Mouse (Mus musculus) cerebral cortex, adult 2 months (tissue): ENCODE measurements around the gene Gm44973.

Experiments
- WGBS: fragments of 180-500 bp; shearing (Covaris S2); methylation state at CpG from one replicate; pipeline ENCODE4 v1.1.7; 2018; 5-methylcytosine and 5-hydroxymethylcytosine counted together

Gene Gm44973

GRCm38 (mm10) chr7:5016920-5017319 lies 1.6 kb downstream of the Gm44973 start:
- 99% methylated on average over 2 of the region's 2 CpGs for WGBS

GRCm38 (mm10) chr7:5017352-5017751 lies 2.1 kb downstream of the Gm44973 start:
- 94% methylated on average over 16 of the region's 16 CpGs for WGBS

- WGBS = 97% methylated on average over 21 of the region's 21 CpGs
Measured at GRCm38 (mm10) chr7:5017931-5018330, 2.6 kb downstream of the Gm44973 start.

- WGBS = 17% methylated on average over 8 of the region's 8 CpGs
Measured at GRCm38 (mm10) chr7:5019576-5019975, 4.3 kb downstream of the Gm44973 start.

GRCm38 (mm10) chr7:5020000-5020681 lies 4.8 kb downstream of the Gm44973 start, which contains the start of the genes Zfp865 and Ccdc106:
Gene Zfp865, plus strand, starts transcription at chr7:5020376.
Gene Ccdc106, plus strand, starts transcription at chr7:5020553.
- WGBS = under 1% methylated on average over 49 of the region's 49 CpGs

- WGBS = 0% methylated on average over 15 of the region's 15 CpGs
Measured at GRCm38 (mm10) chr7:5020685-5021084, 5.4 kb downstream of the Gm44973 start.

- 41% methylated on average over 5 of the region's 5 CpGs for WGBS
Measured at GRCm38 (mm10) chr7:5021197-5021596, 5.9 kb downstream of the Gm44973 start.

- 96% methylated on average over 22 of the region's 22 CpGs for WGBS
Measured at GRCm38 (mm10) chr7:5029543-5029942, 14.2 kb downstream of the Gm44973 start.

- 95% methylated on average over 21 of the region's 21 CpGs for WGBS
Measured at GRCm38 (mm10) chr7:5029946-5030345, 14.7 kb downstream of the Gm44973 start.

- WGBS = 90% methylated on average over 63 of the region's 63 CpGs
Measured at GRCm38 (mm10) chr7:5030554-5031275, 15.4 kb downstream of the Gm44973 start.

- WGBS = 84% methylated on average over 46 of the region's 46 CpGs
Measured at GRCm38 (mm10) chr7:5031496-5031895, 16.2 kb downstream of the Gm44973 start.

- WGBS = 86% methylated on average over 3 of the region's 3 CpGs
Measured at GRCm38 (mm10) chr7:5033818-5034217, 18.5 kb downstream of the Gm44973 start, which contains the start of gene 4632433K11Rik. Gene 4632433K11Rik, plus strand, starts transcription at chr7:5034118.

GRCm38 (mm10) chr7:5035628-5036027 lies 20.3 kb downstream of the Gm44973 start:
- WGBS = 98% methylated on average over 17 of the region's 17 CpGs

GRCm38 (mm10) chr7:5036136-5036535 lies 20.8 kb downstream of the Gm44973 start:
- 93% methylated on average over 9 of the region's 9 CpGs for WGBS

- 91% methylated on average over 7 of the region's 7 CpGs for WGBS
Measured at GRCm38 (mm10) chr7:5037026-5037425, 21.7 kb downstream of the Gm44973 start.

- WGBS = 67% methylated on average over 8 of the region's 8 CpGs
Measured at GRCm38 (mm10) chr7:5037467-5037866, 22.2 kb downstream of the Gm44973 start.

- WGBS = under 1% methylated on average over 48 of the region's 48 CpGs
Measured at GRCm38 (mm10) chr7:5038109-5038732, 22.9 kb downstream of the Gm44973 start, which contains the start of gene Zfp784. Gene Zfp784, minus strand, starts transcription at chr7:5038446.

GRCm38 (mm10) chr7:5038940-5039339 lies 23.6 kb downstream of the Gm44973 start:
- 22% methylated on average over 5 of the region's 5 CpGs for WGBS

GRCm38 (mm10) chr7:5044981-5045380 lies 29.7 kb downstream of the Gm44973 start:
- 75% methylated on average over 2 of the region's 2 CpGs for WGBS

GRCm38 (mm10) chr7:5046112-5046511 lies 30.8 kb downstream of the Gm44973 start:
- 63% methylated on average over 2 of the region's 2 CpGs for WGBS

GRCm38 (mm10) chr7:5047313-5047712 lies 32.0 kb downstream of the Gm44973 start:
- 28% methylated on average over 2 of the region's 2 CpGs for WGBS
